Mouse (Mus musculus) olfactory bulb, adult 2 months (tissue): ENCODE data around the gene Tpte.

ENCODE experiments used
- CTCF ChIP-seq: fragments of 200-500 bp; IDR thresholded peaks from 2 replicates; pipeline ENCODE4 v1.5.1; 2012; ENCODE audit warnings: low read depth, mild to moderate bottlenecking, low read length, moderate library complexity; ENCODE audit not compliant: insufficient read depth
- POLR2A ChIP-seq: fragments of 200-500 bp; IDR thresholded peaks from 2 replicates; pipeline ENCODE4 v1.6.1; 2012; ENCODE audit warnings: mild to moderate bottlenecking, low read depth, low read length, moderate library complexity; ENCODE audit not compliant: insufficient read depth

- TF ChIP-seq CTCF (no peak), POLR2A (no peak)
These were observed 16.4 kb upstream of the Tpte start for GRCm38 (mm10) chr8:22266809-22267208.
